Mouse (Mus musculus) erythroblast, embryonic 14.5 days (primary cell): ENCODE measurements around the gene Timm10b.

Experiments
- GATA1 ChIP-seq: IDR thresholded peaks from 2 replicates; pipeline ENCODE4 v1.6.1; 2012; ENCODE audit warnings: low read length, inconsistent platforms, mixed read lengths
- TAL1 ChIP-seq: IDR thresholded peaks from 3 replicates; pipeline ENCODE4 v1.6.1; 2012; ENCODE audit warnings: low read length, inconsistent platforms, mixed read lengths

GRCm38 (mm10) chr7:105615720-105616119, 24.1 kb upstream of the Timm10b start:
- TF ChIP-seq TAL1, result no peak
- TF ChIP-seq GATA1, result no peak
